Mouse (Mus musculus): ENCODE measurements at regions not wholly inside any gene's neighbourhood (a gene's known extent, or its start where the extent isn't known, plus 50 kb on each side); places are given as distances from the start of the nearest gene placed in this dataset.

- TF ChIP-seq UBTF (IDR thresholded peaks at IDR 0.05; ENCODE audit: borderline replicate concordance, insufficient read depth, low read depth, low read length) (no peak), RCOR1 (IDR thresholded peaks at IDR 0.05; ENCODE audit: low read depth, low read length) (peak; percentile 99), TAL1 (IDR thresholded peaks at IDR 0.05; ENCODE audit: low read length) (no peak), EP300 (IDR thresholded peaks at IDR 0.05; ENCODE audit: low read depth in 1 of 2, low read length in 2 of 2) (no peak), NRF1 (IDR thresholded peaks at IDR 0.05; ENCODE audit: insufficient read depth, low read depth, low read length, poor library complexity, severe bottlenecking) (no peak), USF2 (IDR thresholded peaks at IDR 0.05; ENCODE audit: borderline replicate concordance in 1 of 2, insufficient read depth in 1 of 2, low read depth in 1 of 2, low read length in 2 of 2) (no peak), POLR2AphosphoS5 (IDR thresholded peaks at IDR 0.05; ENCODE audit: borderline replicate concordance, low read depth, low read length) (no peak), MYC (IDR thresholded peaks at IDR 0.05; ENCODE audit: low read depth, low read length) (no peak), HCFC1 (IDR thresholded peaks at IDR 0.05; ENCODE audit: low read depth, low read length) (no peak), MAFK (IDR thresholded peaks at IDR 0.05; ENCODE audit: borderline replicate concordance, low read depth, low read length) (no peak), ZMIZ1 (IDR thresholded peaks at IDR 0.05; ENCODE audit: low read depth, low read length) (no peak), USF1 (IDR thresholded peaks at IDR 0.05; ENCODE audit: low read depth, low read length) (no peak), TBP (IDR thresholded peaks at IDR 0.05; ENCODE audit: low read depth, low read length) (no peak), MAX (IDR thresholded peaks at IDR 0.05; ENCODE audit: low read length) (no peak), POLR2A (IDR thresholded peaks at IDR 0.05; ENCODE audit: control insufficient read depth in 1 of 2, insufficient read depth in 1 of 2, low read depth in 1 of 2, low read length in 2 of 2, poor library complexity in 1 of 2) (no peak), MEF2A (IDR thresholded peaks at IDR 0.05; ENCODE audit: extremely low read depth, insufficient replicate concordance, low read depth, low read length, poor library complexity, severe bottlenecking) (no peak), BHLHE40 (IDR thresholded peaks at IDR 0.05; ENCODE audit: borderline replicate concordance, low read depth, low read length) (no peak), CHD2 (IDR thresholded peaks at IDR 0.05; ENCODE audit: low read length) (no peak)
Observed at GRCm38 (mm10) chr1:94139445-94140062, 87.2 kb upstream of the Pdcd1 start (continued).

GRCm38 (mm10) chr1:94136731-94137130 is 84.4 kb upstream of the Pdcd1 start:
- no peaks in the 10 kb centered on the region for H3K4me1 ChIP-seq (ENCODE audit: control insufficient read depth in 1 of 2, insufficient read depth in 2 of 2, low read length in 2 of 2)
- H3K27me3 ChIP-seq (ENCODE audit: control insufficient read depth in 1 of 2, insufficient read depth in 2 of 2, low read length in 2 of 2): no peaks in the 10 kb centered on the region
- no peak overlapping the region for H3K9ac ChIP-seq (ENCODE audit: control insufficient read depth, low read depth, low read length, poor library complexity, severe bottlenecking)
- H3K9me3 ChIP-seq (replicated peaks; ENCODE audit: insufficient read depth, low read length): no peaks in the 10 kb centered on the region
- H3K27ac ChIP-seq (ENCODE audit: control insufficient read depth, low read depth, low read length): no peak overlapping the region
- DNase-seq (ENCODE audit: low read depth, low spot score): no peak
- TF ChIP-seq SIN3A (IDR thresholded peaks at IDR 0.05; ENCODE audit: low read length) (no peak), MEF2A (IDR thresholded peaks at IDR 0.05; ENCODE audit: extremely low read depth, insufficient replicate concordance, low read depth, low read length, poor library complexity, severe bottlenecking) (no peak)
- no peak overlapping the region for H3K4me3 ChIP-seq (ENCODE audit: control insufficient read depth in 1 of 2, insufficient read depth in 1 of 2, low read depth in 2 of 2, low read length in 2 of 2)
- H3K79me2 ChIP-seq (ENCODE audit: control insufficient read depth, insufficient read depth, low read length, poor library complexity): no peaks in the 10 kb centered on the region
- H3K36me3 ChIP-seq (ENCODE audit: control insufficient read depth in 1 of 2, insufficient read depth in 2 of 2, low read length in 2 of 2): no peaks in the 10 kb centered on the region

Data from MEL (cell line).